Comparison of ENCODE assay signal across 20 mouse cellular contexts in genomic region chr14:25679625-25680024, GRCm38 (mm10). TPM values are rescaled to one million over a fixed set of nuclear protein-coding genes. Genes with fewer than 3 reads are reported as not detected.
A peak's percentile ranks its signal among the peaks of the same experiment; 100 is the strongest.
DNase-seq lines count a peak whose midpoint lies in the region; ATAC-seq and TF ChIP-seq lines count a peak whose summit lies in the region.
"Had no signal": no experiment of that assay in that cellular context is flagged by ENCODE, and none has a peak within 500 bp of the region (broad histone marks: within the 10 kb centered on the region; RNA-seq: fewer than 3 reads in every experiment).

No protein-coding gene starts in this region.

- ATAC-seq in intestine, embryonic 16.5 days = 0 out of 2 replicates have a peak, but pooled peaks have one; percentile 5
- no peak for ATAC-seq in intestine, postnatal 0 days
- peak; percentile 70 for ATAC-seq in liver, embryonic 16.5 days (ENCODE audit: low read depth)
- no peak for ATAC-seq in liver, embryonic 12.5 days
- ATAC-seq: forebrain, embryonic 13.5 days; forebrain, postnatal 0 days; hindbrain, embryonic 16.5 days had no signal

- H3K27ac ChIP-seq in intestine, embryonic 16.5 days (ENCODE audit: low read length) = no peak overlapping the region
- no peak overlapping the region for H3K27ac ChIP-seq in intestine, postnatal 0 days (ENCODE audit: low read depth, low read length)
- H3K27ac ChIP-seq in liver, embryonic 16.5 days (ENCODE audit: low read length) = no peak overlapping the region
- H3K27ac ChIP-seq in liver, embryonic 12.5 days = no peak overlapping the region
- H3K27ac ChIP-seq: embryonic facial prominence, embryonic 10.5 days; forebrain, embryonic 13.5 days; hindbrain, embryonic 12.5 days had no signal

- no peak overlapping the region for H3K4me3 ChIP-seq in intestine, embryonic 16.5 days (ENCODE audit: low read length)
- no peak overlapping the region for H3K4me3 ChIP-seq in intestine, postnatal 0 days (ENCODE audit: low read depth, low read length)
- H3K4me3 ChIP-seq in liver, embryonic 16.5 days (ENCODE audit: low read depth, low read length) = no peak overlapping the region
- H3K4me3 ChIP-seq in liver, embryonic 12.5 days = no peak overlapping the region
- H3K4me3 ChIP-seq: embryonic facial prominence, embryonic 10.5 days; forebrain, embryonic 13.5 days; hindbrain, embryonic 12.5 days had no signal

- H3K9me3 ChIP-seq in intestine, embryonic 16.5 days (ENCODE audit: control insufficient read depth, low read length) = no peaks in the 10 kb centered on the region
- no peaks in the 10 kb centered on the region for H3K9me3 ChIP-seq in intestine, postnatal 0 days (ENCODE audit: control insufficient read depth)
- no peaks in the 10 kb centered on the region for H3K9me3 ChIP-seq in liver, embryonic 16.5 days (replicated peaks; ENCODE audit: control insufficient read depth, low read length)
- H3K9me3 ChIP-seq in liver, embryonic 12.5 days (replicated peaks) = no peaks in the 10 kb centered on the region
- H3K9me3 ChIP-seq: embryonic facial prominence, embryonic 10.5 days; forebrain, embryonic 13.5 days; hindbrain, embryonic 12.5 days had no signal

- H3K4me1 ChIP-seq in intestine, embryonic 16.5 days (ENCODE audit: control insufficient read depth, insufficient read depth, low read length) = no peaks in the 10 kb centered on the region
- no peaks in the 10 kb centered on the region for H3K4me1 ChIP-seq in intestine, postnatal 0 days (replicated peaks; ENCODE audit: control insufficient read depth, insufficient read depth, low read length)
- H3K4me1 ChIP-seq in liver, embryonic 16.5 days (ENCODE audit: control insufficient read depth, low read depth, low read length) = no peaks in the 10 kb centered on the region; the same call in 1 of the 2 replicates
- H3K4me1 ChIP-seq in liver, embryonic 12.5 days = 0 out of 2 replicates have a peak, but pooled peaks cover 3% of the 10 kb centered on the region
- H3K4me1 ChIP-seq: forebrain, embryonic 13.5 days; hindbrain, embryonic 12.5 days had no signal

- peak; percentile 35 for DNase-seq in retina, postnatal 1 day
- DNase-seq in retina, embryonic 14.5 days (ENCODE audit: low spot score) = no peak
- no peak for DNase-seq in frontal cortex, postnatal 14 days (ENCODE audit: low spot score in 2 of 2)
- DNase-seq: adrenal gland, adult 8-10 months; adrenal gland, postnatal 36 days; cerebellum, adult 2 months; cerebellum, postnatal 10 days; forebrain, postnatal 0 days; gastrocnemius, postnatal 36 days; heart, adult 11 months; heart, postnatal 36 days had no signal

- no peaks in the 10 kb centered on the region for H3K36me3 ChIP-seq in intestine, embryonic 16.5 days (ENCODE audit: control insufficient read depth, insufficient read depth, low read length)
- H3K36me3 ChIP-seq in intestine, postnatal 0 days (ENCODE audit: control insufficient read depth, insufficient read depth) = no peaks in the 10 kb centered on the region
- H3K36me3 ChIP-seq in liver, embryonic 16.5 days (ENCODE audit: control insufficient read depth, insufficient read depth) = no peaks in the 10 kb centered on the region
- H3K36me3 ChIP-seq in liver, embryonic 12.5 days = no peaks in the 10 kb centered on the region
- H3K36me3 ChIP-seq: embryonic facial prominence, embryonic 10.5 days; hindbrain, embryonic 12.5 days had no signal

- 57% methylated on average over 7 of the region's 7 CpGs for WGBS in intestine, embryonic 16.5 days
- 66% methylated on average over 7 of the region's 7 CpGs for WGBS in intestine, postnatal 0 days
- 53% methylated on average over 7 of the region's 7 CpGs for WGBS in liver, embryonic 16.5 days (ENCODE audit: insufficient replicate concordance)
- WGBS in liver, embryonic 12.5 days (ENCODE audit: insufficient replicate concordance) = 51% methylated on average over 7 of the region's 7 CpGs

- no peak overlapping the region for H3K4me2 ChIP-seq in intestine, embryonic 16.5 days (ENCODE audit: low read depth, low read length)
- no peak overlapping the region for H3K4me2 ChIP-seq in intestine, postnatal 0 days (replicated peaks; ENCODE audit: low read depth)
- H3K4me2 ChIP-seq in liver, embryonic 16.5 days (ENCODE audit: low read depth, low read length) = no peak overlapping the region
- H3K4me2 ChIP-seq in liver, embryonic 12.5 days = no peak overlapping the region
- H3K4me2 ChIP-seq: forebrain, embryonic 13.5 days; heart, embryonic 11.5 days; hindbrain, embryonic 12.5 days had no signal

- H3K27me3 ChIP-seq in intestine, embryonic 16.5 days (replicated peaks; ENCODE audit: control insufficient read depth, insufficient read depth, low read length) = no peaks in the 10 kb centered on the region
- no peaks in the 10 kb centered on the region for H3K27me3 ChIP-seq in intestine, postnatal 0 days (replicated peaks; ENCODE audit: control insufficient read depth, insufficient read depth, low read length)
- no peaks in the 10 kb centered on the region for H3K27me3 ChIP-seq in liver, embryonic 16.5 days (ENCODE audit: control insufficient read depth, insufficient read depth, low read depth, low read length)
- peaks cover 24% of the 10 kb centered on the region for H3K27me3 ChIP-seq in liver, embryonic 12.5 days (replicated peaks)
- H3K27me3 ChIP-seq: forebrain, embryonic 13.5 days; hindbrain, embryonic 12.5 days had no signal

- TF ChIP-seq CTCF in intestine, postnatal 0 days (IDR thresholded peaks at IDR 0.05; ENCODE audit: low read depth) = no peak

- H3K9ac ChIP-seq in intestine, embryonic 16.5 days (ENCODE audit: low read depth, low read length) = no peak overlapping the region
- H3K9ac ChIP-seq in intestine, postnatal 0 days (ENCODE audit: low read depth, low read length) = no peak overlapping the region
- H3K9ac ChIP-seq in liver, embryonic 16.5 days (ENCODE audit: low read depth, low read length) = no peak overlapping the region
- H3K9ac ChIP-seq in liver, embryonic 12.5 days = no peak overlapping the region
- H3K9ac ChIP-seq: forebrain, embryonic 13.5 days; forebrain, postnatal 0 days; hindbrain, embryonic 12.5 days had no signal

RNA-seq across cellular contexts. Expression of gene Ppif, which starts 14.3 kb away (rescaled TPM):
- 125 and 134 TPM in 2 replicates for polyA plus RNA-seq in intestine, embryonic 16.5 days (2015; fragmentation: Nextera tagmentation; extraction: Ambion mirVana)
- polyA plus RNA-seq in intestine, postnatal 0 days (2015; fragmentation: Nextera tagmentation; extraction: Ambion mirVana) = 73.8 and 80.0 TPM in 2 replicates
- 20.5 and 26.0 TPM in 2 replicates for polyA plus RNA-seq in liver, embryonic 16.5 days (2015; fragmentation: Nextera tagmentation; extraction: Ambion mirVana)
- 46.8 and 48.4 TPM in 2 replicates for polyA plus RNA-seq in liver, embryonic 12.5 days (2016; fragmentation: Nextera tagmentation; extraction: Ambion mirVana)

Comparison
In these comparisons a context has a peak if more than half of its experiments do, and no peak if none do; other contexts are left out.
1. ATAC-seq: peak in intestine, embryonic 16.5 days (single experiment) and liver, embryonic 16.5 days (single experiment); none in intestine, postnatal 0 days (single experiment) and liver, embryonic 12.5 days (single experiment).